Mouse (Mus musculus) mouse embryonic stem cell (cell line): ENCODE data around the gene Olfr18.
"Not testable (repeated sequence)": the region's sequence is repeated elsewhere in the genome, so short reads cannot be mapped to it uniquely, and the experiment has no call there.

Experiments used
- in situ Hi-C, 2 experiments: fragments of 300-500 bp; cut with MboI; formaldehyde crosslinking; loops; 1 replicate in 1 of 2; 3 replicates in 1 of 2; pipeline ENCODE4 v1.14.3; 2019 to 2020; ENCODE audit warnings: low sequenced_read_pairs in 2 of 2, low pct_unique_long_range_greater_than_20kb in 1 of 2, mixed read lengths in 1 of 2; ENCODE audit not compliant: unreplicated experiment in 1 of 2

Gene Olfr18

DNA sequence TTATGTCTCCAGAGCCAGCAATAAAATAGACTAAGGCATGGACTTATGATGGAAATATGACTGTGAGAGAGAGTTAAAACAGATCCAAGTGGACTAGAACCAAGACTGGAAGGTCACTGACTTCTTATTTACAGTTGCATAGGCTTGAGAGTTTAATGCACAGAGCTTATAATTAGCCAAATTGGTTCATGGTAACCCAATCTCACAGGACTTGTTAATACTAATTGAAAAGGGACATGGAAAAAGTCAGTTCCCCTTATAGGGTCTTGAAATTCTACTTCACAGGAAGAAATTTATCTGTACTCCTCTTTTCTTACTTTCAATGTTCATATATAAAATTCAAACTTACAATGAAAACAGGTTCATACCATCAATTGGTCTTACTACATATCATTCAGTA lies at the start of gene Olfr18:
Gene Olfr18 (minus strand): TSS at position 101 of the 400 bp plus-strand sequence.
- in situ Hi-C loops, result no loop called here

- in situ Hi-C loops, result no loop called here
Observed at GRCm38 (mm10) chr9:20385343-20385703, 49.4 kb upstream of the Olfr18 start.

DNA sequence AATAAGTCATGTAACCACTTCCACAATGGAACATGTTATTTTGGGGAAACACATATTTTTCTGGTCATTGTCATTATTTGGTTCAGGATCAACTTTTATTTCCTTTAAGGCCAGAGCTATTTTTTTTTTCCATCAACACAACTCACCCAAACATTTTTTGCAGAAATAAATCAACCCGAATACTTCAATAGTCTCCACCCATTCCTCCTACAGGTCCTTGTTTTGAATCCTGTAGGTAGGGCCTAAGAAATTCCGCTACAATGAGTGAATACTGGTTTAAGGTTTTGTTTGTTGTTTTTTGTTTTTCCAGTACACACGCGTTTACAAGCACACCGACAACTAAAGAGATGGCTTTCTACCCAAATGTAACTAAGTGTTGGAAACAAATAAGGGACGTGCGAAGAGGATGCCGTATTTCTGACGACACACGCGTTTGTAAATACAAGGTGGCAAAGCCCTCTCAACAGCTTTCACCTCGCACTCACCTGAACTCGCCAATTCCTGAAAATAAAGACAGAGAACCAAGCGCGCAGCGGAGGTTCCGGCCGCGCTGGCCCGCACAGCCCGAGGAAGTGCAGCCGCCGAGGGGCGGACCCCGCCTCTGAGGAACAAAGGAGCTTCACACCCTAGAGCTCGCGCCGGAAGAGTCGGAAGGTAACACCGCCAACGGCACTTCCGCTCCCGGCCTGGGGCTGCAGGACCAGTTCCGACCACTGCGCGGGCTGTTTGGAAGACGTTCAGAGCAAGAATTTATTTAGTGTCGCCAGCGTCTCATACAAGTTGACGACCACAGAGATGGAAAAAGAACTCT lies 48.8 kb upstream of the Olfr18 start, which contains the start of gene Zfp560:
Gene Zfp560 (minus strand): TSS at position 646 of the 811 bp plus-strand sequence.
- in situ Hi-C loops, result no loop called here

DNA sequence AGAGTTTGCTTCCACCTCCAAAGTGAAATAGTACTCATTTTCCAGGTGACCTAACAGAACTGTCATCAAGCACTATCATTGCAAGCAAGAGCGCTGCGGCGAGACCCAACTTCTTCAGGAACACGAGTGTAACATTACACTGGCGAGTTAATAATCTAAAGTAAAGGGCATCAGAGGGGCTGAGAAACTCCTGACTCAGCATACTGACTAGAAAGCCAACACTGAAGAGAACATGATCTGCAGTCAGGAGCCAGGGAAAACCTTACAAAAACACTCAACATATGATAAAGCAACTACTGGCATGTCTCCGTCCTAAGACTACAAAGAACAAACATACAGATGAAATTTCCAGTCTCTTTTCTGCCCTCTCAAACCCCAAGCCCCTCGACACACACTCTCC lies 47.8 kb upstream of the Olfr18 start:
- in situ Hi-C loops, result no loop called here

DNA sequence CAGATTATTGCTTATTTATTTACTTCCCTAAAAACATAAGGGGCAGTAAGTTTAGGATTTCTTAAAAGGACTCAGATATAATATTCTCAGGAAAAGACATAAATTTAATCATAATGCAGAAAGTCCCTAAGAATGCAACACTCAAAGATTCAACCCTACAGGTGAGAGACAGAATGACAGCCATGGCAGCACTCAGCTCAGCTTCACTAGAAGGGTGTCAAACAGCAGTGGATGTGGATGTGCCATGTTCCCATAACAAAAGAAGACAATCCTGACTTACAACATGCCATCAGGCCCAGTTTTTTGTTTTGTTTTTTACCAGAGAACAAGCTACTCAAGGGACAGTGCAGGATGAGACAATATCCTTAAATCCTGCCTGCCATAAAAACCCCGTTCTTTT lies 38.8 kb upstream of the Olfr18 start:
- in situ Hi-C loops, result no loop called here

- in situ Hi-C loops, result no loop called here
Observed at GRCm38 (mm10) chr9:20367311-20367710, 31.4 kb upstream of the Olfr18 start.

DNA sequence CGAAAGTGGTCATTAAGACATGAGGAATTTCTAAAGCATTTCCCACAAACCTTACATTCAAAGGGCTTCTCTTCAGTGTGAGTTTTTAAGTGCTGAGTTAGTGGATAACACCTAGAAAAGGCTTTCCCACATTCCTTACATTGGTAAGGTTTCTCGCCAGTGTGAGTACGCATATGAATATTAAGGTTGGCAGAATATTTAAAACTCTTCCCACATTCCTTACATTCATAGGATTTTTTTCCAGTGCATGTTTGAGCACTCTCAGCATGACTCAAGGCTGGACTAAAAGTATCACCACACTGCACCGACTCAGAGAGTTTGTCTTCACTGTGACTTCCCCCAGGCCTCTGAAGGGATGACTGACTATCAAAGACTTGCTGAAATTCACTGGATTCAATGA lies 12.6 kb upstream of the Olfr18 start:
- in situ Hi-C loops, result no loop called here

- in situ Hi-C loops, result no loop called here
Observed at GRCm38 (mm10) chr9:20298232-20298631, 37.7 kb downstream of the Olfr18 start, which contains the start of gene Olfr873. Gene Olfr873, plus strand, starts transcription at chr9:20298532.

GRCm38 (mm10) chr9:20295562-20295961 lies 40.3 kb downstream of the Olfr18 start:
- in situ Hi-C loops, result not testable (repeated sequence)

DNA sequence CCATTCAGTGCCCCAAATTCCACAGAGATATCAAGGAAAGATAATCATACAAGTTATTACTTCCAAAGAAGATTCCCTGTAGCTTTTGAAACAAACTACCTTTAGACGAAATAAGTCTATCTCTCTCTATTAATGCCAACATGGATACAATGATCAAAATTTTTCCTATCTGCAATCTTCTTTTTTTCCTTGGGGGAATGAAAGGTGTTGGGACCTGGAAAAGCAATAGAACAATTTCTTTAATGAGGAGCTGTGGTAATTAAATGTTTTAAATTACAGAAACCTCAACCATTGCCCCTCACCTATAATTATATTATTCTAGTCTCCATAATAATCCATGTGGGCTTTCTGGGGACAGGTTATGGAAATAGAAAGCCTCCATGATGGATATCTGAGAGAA lies 53.8 kb downstream of the Olfr18 start, which contains the start of gene Olfr39:
Gene Olfr39 (plus strand): TSS at position 301 of the 400 bp plus-strand sequence.
- in situ Hi-C loops, result no loop called here
